Mouse (Mus musculus): ENCODE data around the gene Kmt2e.
"Not testable (repeated sequence)": the region's sequence is repeated elsewhere in the genome, so short reads cannot be mapped to it uniquely, and the experiment has no call there.

Gene Kmt2e

DNA sequence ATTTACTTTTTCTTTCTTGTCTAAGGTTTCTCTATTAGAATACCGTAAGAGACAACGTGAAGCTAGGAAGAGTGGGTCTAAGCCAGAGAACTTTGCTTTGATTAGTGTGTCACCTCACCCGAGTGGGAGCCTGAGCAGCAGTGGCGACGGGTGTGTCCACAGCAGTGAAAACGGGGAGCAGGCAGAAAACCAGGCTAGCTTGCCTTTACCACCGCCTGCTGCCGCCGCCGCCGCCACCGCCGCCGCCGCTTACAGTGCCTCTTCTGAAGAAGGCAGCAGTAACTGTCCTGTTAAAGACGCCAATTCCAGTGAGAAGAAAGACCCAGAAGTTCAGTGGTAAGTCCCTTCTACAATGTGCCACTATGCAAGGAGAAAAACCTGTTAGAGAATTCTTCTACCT is 65.0 kb downstream of the Kmt2e start:
- DNase-seq (ENCODE audit: low spot score in 2 of 2) = no peak

DNA sequence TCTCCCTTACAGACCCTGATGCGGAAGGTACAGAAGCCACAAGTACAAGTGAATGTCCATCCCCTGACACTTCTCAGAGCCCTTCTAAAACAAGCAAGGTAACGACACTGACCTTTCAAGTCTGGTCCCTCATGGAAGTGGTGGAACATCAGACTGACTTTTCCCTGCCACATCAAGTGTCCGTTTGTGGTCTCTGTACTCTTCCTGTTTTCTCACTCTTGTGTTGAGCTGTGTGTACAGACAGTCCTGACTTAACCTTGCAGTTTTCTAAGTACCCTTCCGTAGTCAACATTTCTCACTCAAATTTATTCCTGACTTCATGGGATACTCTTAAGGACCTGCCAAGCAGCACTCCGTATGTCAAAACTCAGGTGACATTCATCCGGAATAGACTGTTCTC is 66.5 kb downstream of the Kmt2e start:
- no peak for DNase-seq (ENCODE audit: low spot score in 2 of 2)

DNA sequence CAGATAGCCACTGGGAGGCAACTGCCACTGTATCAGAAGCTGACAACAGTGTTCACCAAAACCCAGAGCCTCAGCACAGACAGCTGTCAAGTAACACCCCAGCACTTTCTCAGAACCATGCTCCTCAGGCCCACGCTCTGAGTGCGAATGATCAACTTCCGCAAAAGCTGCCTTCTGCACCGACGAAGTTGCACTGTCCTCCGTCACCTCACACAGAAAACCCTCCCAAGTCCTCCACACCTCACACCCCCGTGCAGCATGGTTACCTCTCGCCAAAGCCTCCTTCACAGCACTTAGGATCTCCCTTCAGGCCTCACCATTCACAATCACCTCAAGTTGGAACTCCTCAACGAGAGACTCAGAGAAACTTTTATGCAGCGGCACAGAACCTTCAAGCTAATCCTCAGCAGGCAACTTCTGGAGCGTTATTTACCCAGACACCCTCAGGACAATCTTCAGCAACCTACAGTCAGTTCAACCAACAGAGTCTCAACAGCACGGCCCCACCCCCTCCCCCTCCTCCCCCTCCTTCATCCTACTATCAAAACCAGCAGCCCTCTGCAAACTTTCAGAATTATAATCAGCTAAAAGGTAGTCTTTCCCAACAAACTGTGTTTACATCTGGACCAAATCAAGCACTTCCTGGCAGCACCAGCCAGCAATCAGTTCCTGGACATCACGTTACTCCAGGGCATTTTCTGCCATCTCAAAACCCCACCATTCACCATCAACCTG is 67.5 kb downstream of the Kmt2e start:
- peak in 1 of 2 experiments; percentile 59 for DNase-seq (ENCODE audit: low spot score in 2 of 2)

DNA sequence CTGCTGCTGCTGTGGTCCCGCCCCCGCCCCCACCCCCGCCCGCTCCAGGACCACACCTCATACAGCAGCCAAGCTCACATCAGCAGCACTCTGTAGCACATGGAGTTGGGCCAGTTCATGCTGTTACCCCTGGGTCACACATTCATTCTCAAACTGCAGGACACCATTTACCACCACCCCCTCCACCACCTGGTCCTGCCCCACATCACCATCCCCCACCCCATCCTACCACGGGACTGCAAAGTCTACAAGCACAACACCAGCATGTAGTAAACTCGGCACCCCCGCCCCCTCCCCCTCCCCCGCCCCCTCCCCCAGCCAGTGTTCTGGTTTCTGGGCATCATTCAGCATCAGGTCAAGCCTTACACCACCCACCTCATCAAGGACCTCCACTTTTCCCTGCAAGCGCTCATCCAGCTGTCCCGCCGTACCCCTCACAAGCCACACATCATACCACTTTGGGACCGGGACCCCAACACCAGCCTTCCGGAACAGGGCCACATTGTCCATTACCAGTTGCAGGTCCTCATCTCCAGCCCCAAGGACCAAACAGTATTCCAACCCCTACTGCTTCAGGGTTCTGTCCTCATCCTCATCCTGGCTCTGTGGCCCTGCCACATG is 68.2 kb downstream of the Kmt2e start:
- no peak for DNase-seq (ENCODE audit: low spot score in 2 of 2)

DNA sequence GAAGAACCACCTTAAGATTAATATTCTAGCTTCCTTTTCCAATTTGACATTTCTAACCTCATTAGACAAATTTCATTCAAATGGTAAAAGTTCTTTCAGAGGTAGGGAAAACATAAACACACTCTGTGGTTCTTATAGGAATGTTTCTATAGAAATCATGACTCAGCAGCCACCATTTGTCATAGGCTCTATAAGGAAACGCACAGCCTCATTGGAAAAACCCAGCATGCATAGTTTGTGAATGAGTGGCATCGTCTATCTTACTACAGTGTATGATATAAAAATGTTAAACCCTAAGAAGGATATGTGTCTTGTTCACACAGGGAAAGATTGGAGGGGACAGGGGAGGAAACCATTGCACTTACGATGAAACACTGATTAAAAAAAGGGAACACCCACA is 71.3 kb downstream of the Kmt2e start:
- DNase-seq (ENCODE audit: low spot score in 2 of 2) = no peak

DNA sequence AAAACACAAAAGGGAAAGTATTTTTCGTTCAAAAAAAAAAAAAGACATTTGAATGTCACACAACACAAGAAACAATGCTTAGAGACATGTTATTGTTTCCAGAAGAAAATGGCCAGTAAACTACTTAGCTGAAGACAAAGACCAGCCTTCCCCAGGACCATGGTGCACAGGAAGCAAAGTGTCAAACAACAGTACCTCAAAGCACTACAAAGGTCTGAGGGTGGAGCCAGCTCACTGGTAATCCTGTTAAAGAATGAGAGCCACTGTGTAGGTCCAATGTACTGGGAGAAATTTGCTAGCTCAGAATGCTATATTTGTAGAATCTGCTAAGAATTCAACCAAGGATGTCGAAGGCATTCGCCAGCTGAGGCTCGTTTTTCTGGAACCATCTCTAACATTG is 73.0 kb downstream of the Kmt2e start:
- no peak for DNase-seq (ENCODE audit: low spot score in 2 of 2)

DNA sequence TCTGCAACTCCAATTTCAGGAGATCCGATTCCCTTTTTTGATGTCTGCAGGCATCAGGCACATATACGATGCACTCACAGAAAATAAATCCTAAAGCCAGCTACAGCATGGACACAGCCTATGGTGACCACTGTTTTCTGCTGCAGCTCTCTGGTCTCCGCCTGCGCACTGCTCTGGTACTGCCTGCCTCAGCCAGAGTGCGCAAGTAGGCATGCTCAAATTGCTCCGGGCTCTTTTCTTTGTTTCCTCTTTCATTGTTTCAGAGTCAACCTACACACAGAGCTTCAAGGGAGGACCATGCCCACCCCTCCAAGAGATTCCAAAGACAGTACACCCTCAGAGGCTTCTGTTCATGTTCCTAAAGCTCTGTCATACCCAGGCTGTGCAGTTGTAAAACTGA is 74.4 kb downstream of the Kmt2e start:
- DNase-seq (ENCODE audit: low spot score in 2 of 2) = no peak

DNA sequence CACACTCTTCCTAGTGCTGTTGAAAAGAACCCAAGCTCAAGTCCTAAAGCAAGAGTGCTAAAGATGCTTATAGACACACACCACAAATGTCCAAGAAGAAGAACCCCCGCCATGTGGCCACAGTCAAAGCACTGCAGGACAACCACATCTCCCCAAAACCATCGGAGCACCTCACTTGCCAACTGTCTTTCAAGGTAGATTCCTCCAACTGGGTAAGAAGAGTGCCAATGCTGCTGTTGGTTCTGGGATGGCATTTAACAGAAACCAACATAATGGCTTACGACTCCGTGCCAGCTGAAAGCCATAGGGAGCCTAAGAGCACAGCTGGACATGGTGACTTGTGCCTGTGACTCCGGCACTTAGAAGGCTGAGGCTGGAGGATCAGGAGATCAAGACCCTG is 77.2 kb downstream of the Kmt2e start:
- DNase-seq (ENCODE audit: low spot score in 2 of 2) = no peak

DNA sequence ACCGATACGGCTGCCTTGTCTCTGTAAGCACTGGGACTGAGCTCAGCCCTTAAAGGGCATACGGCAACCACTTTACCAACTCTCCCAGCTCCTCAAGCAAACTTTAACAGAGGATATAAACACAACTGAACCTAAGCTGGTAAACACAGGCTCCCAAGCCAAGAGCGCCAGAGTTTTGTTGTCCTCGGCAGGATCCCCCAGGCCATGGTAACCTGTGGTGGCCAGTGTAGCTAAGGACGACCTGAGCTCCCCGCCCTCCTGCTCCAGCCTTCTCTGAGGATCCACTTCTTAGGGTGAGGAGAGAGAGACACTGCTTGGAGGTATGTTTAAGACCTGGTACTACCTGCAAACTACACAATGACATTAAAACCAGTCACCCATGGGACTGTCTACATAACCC is 78.3 kb downstream of the Kmt2e start:
- DNase-seq (ENCODE audit: low spot score in 2 of 2) = no peak

DNA sequence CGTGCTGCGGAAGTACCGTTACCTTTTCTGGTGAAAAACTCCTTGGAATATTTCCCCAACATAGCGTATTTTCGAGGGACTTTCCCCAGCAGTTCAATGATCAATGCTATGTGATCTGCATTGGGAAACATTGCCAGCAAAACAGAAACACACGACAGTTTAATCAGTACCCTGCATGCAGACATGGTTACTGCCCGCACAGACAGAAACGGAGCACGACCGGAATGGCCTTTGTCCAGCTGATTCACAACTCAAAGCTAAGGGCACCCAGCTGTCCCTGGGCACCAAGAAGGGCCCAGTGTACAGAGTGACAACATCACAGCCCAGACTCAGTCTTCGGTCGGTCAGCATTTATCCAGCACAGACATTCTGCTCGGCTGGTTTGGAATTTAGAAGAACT is 79.2 kb downstream of the Kmt2e start:
- DNase-seq (ENCODE audit: low spot score in 2 of 2) = no peak

DNA sequence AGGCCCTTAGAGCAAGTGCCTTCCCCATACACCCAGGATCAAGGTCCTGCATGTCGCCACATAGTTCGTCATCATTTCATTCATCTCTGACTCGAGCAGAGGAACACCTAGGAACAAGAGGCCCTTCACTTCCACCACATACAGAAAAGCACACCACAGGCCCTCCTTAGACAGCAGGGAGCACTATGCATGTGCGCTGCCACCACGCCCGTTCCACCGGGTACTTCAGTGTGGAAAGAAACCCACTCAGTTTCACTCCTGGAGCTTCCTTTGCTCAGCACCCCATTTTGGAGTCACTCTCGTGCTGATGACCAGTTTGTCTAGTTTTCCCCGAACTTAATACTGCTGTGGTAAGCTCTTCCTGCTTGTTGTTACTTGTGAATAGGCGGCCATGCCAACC is 80.8 kb downstream of the Kmt2e start:
- DNase-seq (ENCODE audit: low spot score in 2 of 2) = no peak

DNA sequence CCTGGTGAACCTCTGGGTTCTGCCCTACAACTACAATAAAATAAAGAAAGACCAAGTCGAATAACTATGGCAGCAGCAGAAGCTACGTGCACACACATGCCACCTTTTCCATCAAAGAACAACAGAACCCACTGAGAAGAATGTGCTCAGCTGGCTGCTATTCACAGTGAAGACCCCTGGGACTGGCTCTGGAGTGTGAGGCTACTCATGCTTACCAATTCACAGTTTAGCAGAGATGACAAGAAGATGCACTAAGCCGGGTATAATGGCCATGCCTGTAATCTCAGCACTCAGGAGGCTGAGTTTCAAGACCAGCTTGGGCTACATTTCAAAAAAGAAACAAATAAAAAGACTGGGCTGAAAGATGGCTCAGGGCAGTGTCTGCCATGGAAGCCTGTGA is 82.7 kb downstream of the Kmt2e start:
- no peak for DNase-seq (ENCODE audit: low spot score in 2 of 2)

DNA sequence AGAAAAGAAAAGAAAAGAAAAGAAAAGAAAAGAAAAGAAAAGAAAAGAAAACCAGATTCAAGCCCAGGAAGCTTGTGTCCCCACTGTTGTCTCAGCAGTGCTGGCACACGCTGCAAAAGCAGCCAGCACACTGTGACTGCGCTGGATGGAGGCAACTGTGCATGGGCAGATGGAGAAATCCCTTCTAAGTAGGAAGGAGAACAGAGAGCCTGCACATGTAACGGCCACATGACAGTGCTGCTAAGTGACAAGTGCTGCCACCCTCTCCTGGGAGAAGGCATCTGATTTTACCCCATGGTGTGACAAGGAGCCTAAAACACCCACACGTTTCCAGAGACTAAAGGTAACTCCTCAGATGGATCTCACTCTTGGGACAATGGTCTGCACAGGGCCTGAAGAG is 83.6 kb downstream of the Kmt2e start:
- DNase-seq (ENCODE audit: low spot score in 2 of 2) = peak; percentile 61 to 71

DNA sequence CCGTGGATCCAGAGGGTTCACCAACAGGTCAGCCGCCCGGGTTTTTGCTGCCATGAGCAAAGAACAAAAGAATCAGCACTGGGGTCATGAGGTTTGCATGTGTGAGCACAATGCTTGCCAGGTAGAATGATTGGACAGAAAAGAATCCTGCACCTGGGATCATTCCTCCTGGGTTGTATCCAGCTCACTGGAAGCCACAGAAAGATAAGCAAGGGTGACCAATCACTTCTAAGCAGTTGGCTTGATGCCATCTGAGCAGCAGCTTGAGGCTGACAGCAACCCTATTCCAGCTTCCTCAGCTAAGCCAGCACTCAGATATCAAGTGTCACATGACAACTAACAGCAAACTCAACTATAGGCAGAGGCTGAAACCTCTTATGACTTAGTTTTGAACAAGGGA is 84.4 kb downstream of the Kmt2e start:
- no peak for DNase-seq (ENCODE audit: low spot score in 2 of 2)

DNA sequence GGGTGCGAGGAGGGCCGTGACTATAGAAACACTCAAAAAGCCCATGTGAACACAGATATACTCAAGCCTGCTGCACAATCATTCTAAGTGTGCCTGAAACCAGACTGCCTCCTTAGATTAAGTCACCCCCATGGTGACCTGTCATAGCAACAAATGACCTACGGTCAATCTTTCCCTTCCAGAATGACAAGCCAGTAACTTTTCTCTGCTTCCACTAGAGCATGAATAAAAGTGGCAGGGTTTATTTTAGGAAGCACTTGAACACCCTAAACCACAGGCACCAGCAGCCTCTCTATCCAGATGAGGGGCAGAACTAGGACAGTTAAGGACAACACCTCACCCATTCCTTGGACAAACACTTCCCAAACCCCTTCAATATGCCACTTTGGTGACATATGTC is 85.4 kb downstream of the Kmt2e start:
- DNase-seq (ENCODE audit: low spot score in 2 of 2) = no peak

DNA sequence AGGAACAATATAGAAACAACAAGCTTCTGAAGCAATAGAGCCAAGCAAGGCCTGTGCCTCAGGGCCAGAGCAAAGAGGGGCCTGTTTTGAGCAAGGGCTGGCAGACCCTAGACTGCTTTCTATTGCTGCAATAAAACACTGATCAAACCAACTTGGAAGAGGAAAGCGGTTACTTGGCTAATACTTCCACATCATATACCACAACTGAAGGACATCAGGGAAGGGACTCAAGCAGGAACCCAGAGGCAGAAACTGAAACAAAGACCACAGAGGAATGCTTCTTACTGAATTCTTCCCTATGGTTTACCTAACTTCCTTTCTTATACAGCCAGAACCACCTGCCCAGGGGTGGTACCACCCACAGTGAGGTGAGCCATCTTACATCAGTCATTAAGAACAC is 87.4 kb downstream of the Kmt2e start:
- DNase-seq (ENCODE audit: low spot score in 2 of 2) = no peak

DNA sequence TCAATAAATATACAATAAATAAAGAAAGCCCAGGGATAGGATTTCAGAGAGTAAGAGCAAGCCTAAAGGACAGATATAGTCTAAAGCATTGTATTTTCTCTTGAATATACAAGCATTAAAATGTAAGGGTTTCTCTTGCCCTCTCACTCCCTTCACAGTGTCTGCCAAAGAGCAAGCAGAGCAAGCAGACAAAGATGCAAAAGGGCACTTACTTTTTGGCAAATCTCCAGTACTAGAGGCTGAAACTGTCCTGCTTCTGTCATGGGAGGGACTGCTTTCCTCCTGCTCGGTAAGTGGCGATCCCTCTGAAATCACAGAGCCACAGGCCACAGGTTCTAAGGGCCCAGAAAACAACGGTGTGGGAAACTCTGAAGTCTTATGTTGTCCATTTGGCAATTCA is 89.7 kb downstream of the Kmt2e start:
- no peak for DNase-seq (ENCODE audit: low spot score in 2 of 2)

DNA sequence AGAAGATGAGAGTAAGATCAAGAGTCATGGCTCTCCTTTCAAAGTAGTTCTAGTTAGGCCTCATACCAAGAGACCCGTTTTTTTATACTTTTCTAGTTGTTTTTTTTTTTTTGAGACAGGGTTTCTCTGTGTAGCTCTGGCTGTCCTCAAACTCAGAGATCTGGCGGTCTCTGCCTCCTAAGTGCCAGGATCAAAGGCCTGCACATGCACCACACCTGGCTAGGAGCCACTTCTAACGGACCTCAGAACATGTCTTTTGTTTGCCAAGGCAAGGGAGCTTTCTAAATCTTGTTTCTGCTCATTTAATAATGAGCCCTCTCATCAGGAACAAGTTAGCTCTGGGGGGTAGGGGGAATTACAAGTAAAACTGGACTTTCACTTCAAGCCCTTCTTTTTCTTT is 90.4 kb downstream of the Kmt2e start:
- DNase-seq (ENCODE audit: low spot score in 2 of 2) = no peak

DNA sequence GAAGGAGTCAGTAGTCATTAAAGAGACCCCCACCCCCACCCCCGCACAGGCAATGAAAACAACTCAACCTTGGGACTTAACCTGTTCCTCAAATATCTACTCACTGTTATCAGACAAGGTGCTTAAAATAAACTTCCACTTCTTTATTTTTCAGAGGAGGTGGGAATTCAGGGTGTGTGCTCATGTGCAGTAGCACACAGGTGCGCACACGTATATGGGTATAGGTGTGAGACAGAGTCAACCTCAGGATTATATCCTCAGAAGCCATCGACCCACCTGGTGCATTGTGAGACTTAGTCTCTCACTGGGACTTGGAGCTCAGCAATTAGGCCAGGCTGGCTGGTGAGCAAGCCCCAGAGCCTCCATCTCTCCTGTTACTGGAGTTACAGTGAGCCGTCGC is 96.9 kb downstream of the Kmt2e start:
- DNase-seq (ENCODE audit: low spot score in 2 of 2) = no peak

DNA sequence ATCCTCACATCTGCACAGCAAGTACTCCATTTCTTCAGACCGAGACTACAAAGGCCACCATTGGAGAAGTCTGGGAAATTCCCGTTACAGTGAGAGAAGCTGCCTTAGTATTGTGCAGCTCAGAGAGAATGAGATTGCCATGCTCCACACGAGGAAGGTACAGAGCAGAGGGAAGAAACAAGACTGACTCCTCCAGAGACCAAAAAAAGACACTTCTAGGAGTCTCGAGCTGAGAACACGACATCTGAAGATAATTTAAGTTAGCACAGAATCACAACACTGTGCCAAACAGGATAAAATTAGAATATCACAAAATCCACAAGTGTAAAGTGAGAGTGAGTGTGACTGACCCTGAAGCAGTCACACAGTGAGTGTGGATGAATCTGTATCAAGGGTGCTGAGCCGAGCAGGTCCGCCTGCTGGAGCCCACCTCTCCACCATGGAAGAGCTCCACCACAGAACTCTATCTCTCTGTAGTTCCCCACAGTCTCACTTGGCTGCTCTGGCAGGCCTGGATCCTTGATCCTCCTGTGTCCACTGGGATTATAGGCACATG is 97.4 kb downstream of the Kmt2e start:
- DNase-seq (ENCODE audit: low spot score in 2 of 2) = peak in 1 of 2 experiments; percentile 41

DNA sequence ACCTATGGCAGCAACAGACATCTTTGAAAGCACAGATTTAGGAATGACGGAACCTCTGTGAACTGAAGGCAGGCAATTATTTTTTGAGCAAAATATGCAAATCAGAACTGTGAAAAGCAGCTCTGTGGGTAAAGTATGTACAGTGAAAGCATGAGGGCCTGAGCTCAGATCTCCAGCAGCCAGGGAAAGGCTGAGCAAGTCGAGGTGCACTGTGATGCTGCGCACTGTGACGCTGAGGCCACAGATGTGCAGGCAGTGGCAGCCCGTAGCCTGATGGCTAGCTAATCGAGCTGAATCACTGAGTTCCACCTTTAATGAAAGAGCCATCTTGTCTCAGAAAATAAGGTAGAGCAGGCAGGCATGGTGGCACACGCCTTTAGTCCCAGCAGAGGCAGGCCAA is 101.5 kb downstream of the Kmt2e start:
- no peak for DNase-seq (ENCODE audit: low spot score in 2 of 2)

DNA sequence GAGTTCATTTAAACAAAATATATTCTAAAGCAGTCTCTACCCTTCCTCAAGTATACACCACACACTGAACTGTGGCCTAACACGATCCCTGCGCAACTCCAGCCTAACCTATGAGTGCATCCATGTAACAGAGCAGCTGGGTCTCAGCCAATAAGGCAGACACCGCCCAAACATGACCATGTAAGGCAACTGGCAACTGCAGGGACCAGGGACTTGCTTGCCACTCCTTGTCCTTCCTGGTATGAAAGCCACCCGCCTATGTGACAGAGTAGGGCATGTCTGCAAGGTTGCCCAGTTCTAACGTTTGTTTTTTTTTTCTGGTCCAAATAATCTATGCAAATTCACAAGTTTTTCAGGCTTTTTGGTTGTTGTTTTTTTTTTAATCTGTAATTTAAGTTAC is 117.4 kb downstream of the Kmt2e start:
- no peak for DNase-seq (ENCODE audit: low spot score in 2 of 2)

DNA sequence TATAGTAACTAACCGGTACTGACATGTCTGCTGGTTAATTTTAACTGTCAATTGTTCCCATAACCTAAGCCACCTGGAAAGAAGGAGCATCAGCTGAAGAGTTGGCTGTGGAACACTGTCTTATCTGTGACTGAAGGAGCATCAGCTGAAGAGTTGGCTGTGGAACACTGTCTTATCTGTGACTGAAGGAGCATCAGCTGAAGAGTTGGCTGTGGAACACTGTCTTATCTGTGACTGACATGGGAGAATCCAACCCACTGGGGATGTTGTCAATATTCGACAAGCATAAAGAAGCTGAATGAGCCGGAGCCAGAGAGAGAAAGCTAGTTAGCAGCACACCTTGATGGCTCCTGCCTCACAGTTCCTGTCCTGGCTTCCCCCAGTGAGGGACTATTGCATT is 119.1 kb downstream of the Kmt2e start:
- not testable (repeated sequence) for DNase-seq (ENCODE audit: low spot score in 2 of 2)
